In the genomic region with DNA sequence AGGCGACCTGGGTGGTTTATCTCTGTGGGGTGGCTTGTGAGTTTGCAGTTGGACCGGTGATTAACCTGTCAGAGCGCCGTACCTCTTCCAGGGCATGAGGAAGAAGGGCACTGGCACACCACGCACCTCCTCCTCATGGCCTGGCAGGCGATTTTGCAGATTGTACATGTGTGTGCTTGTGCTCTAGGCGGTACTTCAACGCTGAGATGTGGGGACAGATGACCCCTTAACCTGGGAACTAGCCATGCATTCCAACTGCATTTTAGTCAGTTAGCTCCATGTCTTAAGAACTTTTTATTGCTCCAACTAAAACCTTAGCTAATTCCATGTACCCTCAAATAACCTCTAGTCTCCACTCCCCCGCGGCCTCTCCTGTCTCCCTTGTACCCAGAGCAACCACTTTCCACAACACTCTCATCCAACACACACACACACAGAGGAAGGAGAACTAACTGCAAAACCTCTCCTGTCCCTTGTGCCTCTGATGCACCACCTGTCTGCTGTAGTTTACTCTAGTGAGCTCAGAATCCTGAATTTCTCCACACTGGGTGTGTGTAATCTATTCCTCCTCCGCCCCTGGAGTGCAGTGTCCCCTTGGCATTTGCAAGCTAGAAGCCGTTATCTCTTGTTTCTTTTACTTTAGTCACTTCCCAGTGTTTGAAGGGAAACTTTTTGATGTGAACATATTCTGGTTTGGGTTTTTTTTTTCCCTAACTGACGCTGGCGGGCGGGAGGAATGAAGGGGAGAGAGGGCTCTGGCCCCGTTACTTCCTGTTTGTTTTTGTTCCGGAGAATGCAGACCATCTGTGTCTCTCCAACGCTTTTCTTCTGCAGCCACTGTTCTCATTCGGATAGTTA, we compare ENCODE assay signal across 8 mouse cellular contexts.
DNase-seq lines count a peak whose midpoint lies in the region; ATAC-seq and TF ChIP-seq lines count a peak whose summit lies in the region.

No protein-coding gene starts in this region.

- no peaks in the 10 kb centered on the region for H3K36me3 ChIP-seq in midbrain, embryonic 10.5 days
- H3K36me3 ChIP-seq in midbrain, embryonic 11.5 days (ENCODE audit: control insufficient read depth, insufficient read depth, low read length) = no peaks in the 10 kb centered on the region
- no peaks in the 10 kb centered on the region for H3K36me3 ChIP-seq in embryonic facial prominence, embryonic 11.5 days (replicated peaks; ENCODE audit: control insufficient read depth, insufficient read depth, low read depth, low read length)
- H3K36me3 ChIP-seq in hindbrain, embryonic 16.5 days (ENCODE audit: control insufficient read depth, insufficient read depth, low read length) = no peaks in the 10 kb centered on the region
- H3K36me3 ChIP-seq in liver, postnatal 0 days (replicated peaks; ENCODE audit: insufficient read depth, low read length) = no peaks in the 10 kb centered on the region

- TF ChIP-seq CTCF in liver, postnatal 0 days (IDR thresholded peaks at IDR 0.05; ENCODE audit: low read depth) = no peak

- DNase-seq in midbrain, embryonic 10.5 days (ENCODE audit: low spot score) = no peak
- DNase-seq in midbrain, embryonic 11.5 days (ENCODE audit: low spot score, missing footprints) = no peak
- DNase-seq in embryonic facial prominence, embryonic 11.5 days (ENCODE audit: low spot score) = peak; percentile 37
- DNase-seq in liver, postnatal 0 days = no peak
- no peak for DNase-seq in frontal cortex, postnatal 25 days (ENCODE audit: low spot score in 2 of 2)
- DNase-seq in cerebellum, adult 9-11 months = no peak

- no peak overlapping the region for H3K9ac ChIP-seq in midbrain, embryonic 11.5 days (ENCODE audit: low read length)
- no peak overlapping the region for H3K9ac ChIP-seq in embryonic facial prominence, embryonic 11.5 days (replicated peaks; ENCODE audit: low read length)
- no peak overlapping the region for H3K9ac ChIP-seq in hindbrain, embryonic 16.5 days (ENCODE audit: low read depth, low read length)
- H3K9ac ChIP-seq in liver, postnatal 0 days (replicated peaks) = no peak overlapping the region

- no peaks in the 10 kb centered on the region for H3K9me3 ChIP-seq in midbrain, embryonic 10.5 days (replicated peaks)
- no peaks in the 10 kb centered on the region for H3K9me3 ChIP-seq in midbrain, embryonic 11.5 days (ENCODE audit: control insufficient read depth, low read length)
- H3K9me3 ChIP-seq in embryonic facial prominence, embryonic 11.5 days (replicated peaks; ENCODE audit: control insufficient read depth, low read length) = no peaks in the 10 kb centered on the region
- H3K9me3 ChIP-seq in hindbrain, embryonic 16.5 days (ENCODE audit: control insufficient read depth, low read length) = no peaks in the 10 kb centered on the region
- H3K9me3 ChIP-seq in liver, postnatal 0 days (ENCODE audit: low read length) = no peaks in the 10 kb centered on the region

- H3K4me1 ChIP-seq in midbrain, embryonic 10.5 days = peaks cover 42% of the 10 kb centered on the region
- H3K4me1 ChIP-seq in midbrain, embryonic 11.5 days (ENCODE audit: control insufficient read depth, insufficient read depth, low read length) = peaks cover 18% of the 10 kb centered on the region; the same call in 1 of the 2 replicates
- no peaks in the 10 kb centered on the region; the same call in 1 of the 2 replicates for H3K4me1 ChIP-seq in embryonic facial prominence, embryonic 11.5 days (ENCODE audit: control insufficient read depth, insufficient read depth, low read length)
- peaks cover 14% of the 10 kb centered on the region for H3K4me1 ChIP-seq in hindbrain, embryonic 16.5 days (ENCODE audit: control insufficient read depth, insufficient read depth, low read depth, low read length)
- H3K4me1 ChIP-seq in liver, postnatal 0 days (ENCODE audit: insufficient read depth) = peaks cover 28% of the 10 kb centered on the region

- 69% methylated on average over 19 of the region's 19 CpGs for WGBS in midbrain, embryonic 10.5 days
- 61% methylated on average over 19 of the region's 19 CpGs for WGBS in midbrain, embryonic 11.5 days
- 37% methylated on average over 19 of the region's 19 CpGs for WGBS in embryonic facial prominence, embryonic 11.5 days
- 57% methylated on average over 19 of the region's 19 CpGs for WGBS in hindbrain, embryonic 16.5 days
- 41% methylated on average over 19 of the region's 19 CpGs for WGBS in liver, postnatal 0 days (ENCODE audit: insufficient replicate concordance)

- TF ChIP-seq EP300 in liver, postnatal 0 days (IDR thresholded peaks at IDR 0.05; ENCODE audit: low read depth) = no peak

- H3K27me3 ChIP-seq in midbrain, embryonic 10.5 days (ENCODE audit: low read depth, poor library complexity, severe bottlenecking) = no peaks in the 10 kb centered on the region
- H3K27me3 ChIP-seq in midbrain, embryonic 11.5 days (ENCODE audit: control insufficient read depth, insufficient read depth, low read length) = no peaks in the 10 kb centered on the region
- no peaks in the 10 kb centered on the region for H3K27me3 ChIP-seq in embryonic facial prominence, embryonic 11.5 days (ENCODE audit: control insufficient read depth, insufficient read depth, low read length)
- H3K27me3 ChIP-seq in hindbrain, embryonic 16.5 days (replicated peaks; ENCODE audit: control insufficient read depth, insufficient read depth, low read length) = no peaks in the 10 kb centered on the region
- no peaks in the 10 kb centered on the region for H3K27me3 ChIP-seq in liver, postnatal 0 days (ENCODE audit: insufficient read depth, low read length)

- no peak for ATAC-seq in midbrain, embryonic 11.5 days (ENCODE audit: low FRiP score)
- no peak for ATAC-seq in embryonic facial prominence, embryonic 11.5 days (replicated peaks; ENCODE audit: insufficient number of reproducible peaks, low FRiP score, low TSS enrichment, low read depth)
- no peak for ATAC-seq in hindbrain, embryonic 16.5 days
- peak; percentile 50; the same call in 1 of the 2 replicates for ATAC-seq in liver, postnatal 0 days
- ATAC-seq in activated CD4-positive, CD25-positive, alpha-beta regulatory T cell, adult 4 months = no peak

- H3K27ac ChIP-seq in midbrain, embryonic 10.5 days (replicated peaks) = peak overlapping the region; percentile 67
- no peak overlapping the region for H3K27ac ChIP-seq in midbrain, embryonic 11.5 days (ENCODE audit: low read depth, low read length)
- no peak overlapping the region for H3K27ac ChIP-seq in embryonic facial prominence, embryonic 11.5 days (replicated peaks; ENCODE audit: low read depth, low read length)
- H3K27ac ChIP-seq in hindbrain, embryonic 16.5 days (ENCODE audit: low read depth, low read length) = no peak overlapping the region
- peak overlapping the region; percentile 77 for H3K27ac ChIP-seq in liver, postnatal 0 days (ENCODE audit: low read depth)

- no peak overlapping the region for H3K4me2 ChIP-seq in midbrain, embryonic 11.5 days
- no peak overlapping the region; the same call in 1 of the 2 replicates for H3K4me2 ChIP-seq in embryonic facial prominence, embryonic 11.5 days (ENCODE audit: low read depth, low read length)
- peak overlapping the region; percentile 8; the same call in 1 of the 2 replicates for H3K4me2 ChIP-seq in hindbrain, embryonic 16.5 days (ENCODE audit: low read length)
- no peak overlapping the region for H3K4me2 ChIP-seq in liver, postnatal 0 days (ENCODE audit: low read depth, low read length)

- no peak overlapping the region for H3K4me3 ChIP-seq in midbrain, embryonic 10.5 days
- H3K4me3 ChIP-seq in midbrain, embryonic 11.5 days (ENCODE audit: low read depth, low read length) = no peak overlapping the region
- H3K4me3 ChIP-seq in embryonic facial prominence, embryonic 11.5 days (ENCODE audit: low read depth, low read length) = no peak overlapping the region
- no peak overlapping the region for H3K4me3 ChIP-seq in hindbrain, embryonic 16.5 days (ENCODE audit: low read length)
- no peak overlapping the region for H3K4me3 ChIP-seq in liver, postnatal 0 days (ENCODE audit: low read depth, low read length)

Comparison
In these comparisons a context has a peak if more than half of its experiments do, and no peak if none do; other contexts are left out.
1. H3K27ac ChIP-seq: peak in midbrain, embryonic 10.5 days (single experiment) and liver, postnatal 0 days (single experiment); none in midbrain, embryonic 11.5 days (single experiment), embryonic facial prominence, embryonic 11.5 days (single experiment) and hindbrain, embryonic 16.5 days (single experiment).